Mouse (Mus musculus) limb, embryonic 14.5 days (tissue): ENCODE measurements around the gene Fgfr2. TPM values are rescaled to one million over a fixed set of nuclear protein-coding genes. Genes with fewer than 3 reads are reported as not detected.

Experiments
- ATAC-seq: fragments of 200-750 bp; cut with Nextera tagmentation; 2 replicates; pipeline ENCODE4 v1.8.0; 2017; ENCODE audit warnings: low read depth, moderate number of reproducible peaks, moderate TSS enrichment; ENCODE audit not compliant: low FRiP score
- DNase-seq: peaks from one replicate; pipeline ENCODE4 v3.0.0-alpha.2; 2015; ENCODE audit warnings: low spot score
- H3K27ac ChIP-seq: fragments of 300-500 bp; sonication (generic); replicated peaks from 2 replicates; pipeline ENCODE4 v1.5.1; 2014; ENCODE audit warnings: low read depth, mild to moderate bottlenecking, low read length, moderate library complexity, mixed read lengths
- H3K27me3 ChIP-seq: fragments of 300-500 bp; sonication (generic); 2 replicates; pipeline ENCODE4 v1.6.1; 2014; ENCODE audit warnings: low read length, mixed read lengths; ENCODE audit not compliant: control insufficient read depth, insufficient read depth
- H3K36me3 ChIP-seq: fragments of 300-500 bp; sonication (generic); 2 replicates; pipeline ENCODE4 v1.6.1; 2014; ENCODE audit warnings: mild to moderate bottlenecking, low read length, moderate library complexity, mixed read lengths; ENCODE audit not compliant: control insufficient read depth, insufficient read depth
- H3K4me1 ChIP-seq: fragments of 300-500 bp; sonication (generic); 2 replicates; pipeline ENCODE4 v1.6.1; 2014; ENCODE audit warnings: antibody characterized with exemption, low read length, mixed read lengths; ENCODE audit not compliant: control insufficient read depth, insufficient read depth
- H3K4me2 ChIP-seq: fragments of 300-500 bp; sonication (generic); replicated peaks from 2 replicates; pipeline ENCODE4 v1.6.1; 2014; ENCODE audit warnings: low read depth, mild to moderate bottlenecking, low read length, moderate library complexity; ENCODE audit not compliant: severe bottlenecking
- H3K4me3 ChIP-seq: fragments of 300-500 bp; sonication (generic); replicated peaks from 2 replicates; pipeline ENCODE4 v1.5.1; 2014; ENCODE audit warnings: low read length
- H3K9ac ChIP-seq: fragments of 300-500 bp; sonication (generic); 2 replicates; pipeline ENCODE4 v1.6.1; 2014; ENCODE audit warnings: mild to moderate bottlenecking, low read depth, low read length, moderate library complexity; ENCODE audit not compliant: severe bottlenecking
- H3K9me3 ChIP-seq: fragments of 300-500 bp; sonication (generic); 2 replicates; pipeline ENCODE4 v1.6.1; 2016; ENCODE audit warnings: low read length; ENCODE audit not compliant: control insufficient read depth
- POLR2A ChIP-seq: fragments of 200-500 bp; IDR thresholded peaks from 2 replicates; pipeline ENCODE4 v1.8.0; 2012; ENCODE audit warnings: inconsistent platforms, mild to moderate bottlenecking, moderate library complexity, borderline replicate concordance; ENCODE audit not compliant: insufficient read depth, insufficient read length; ENCODE audit errors: extremely low read depth
- WGBS: fragments of 180-500 bp; shearing (Covaris S2); extraction: QIAGEN DNeasy Blood & Tissue Kit; methylation state at CpG from one replicate; pipeline ENCODE4 v1.1.7; 2014; 5-methylcytosine and 5-hydroxymethylcytosine counted together
- polyA plus RNA-seq, 2 experiments: library from polyadenylated mRNA; depleted of rRNA in 1 of 2; stranded (reverse) in 1 of 2; unstranded in 1 of 2; fragments of >200 nt; fragmentation: Nextera tagmentation in 1 of 2; extraction: Ambion mirVana in 1 of 2; gene quantifications; 2 replicates each; pipeline versions ENCODE4 v1.2.1 to v1.2.3; 2012 to 2014

Gene Fgfr2
- polyA plus RNA-seq, 2 experiments = 131 to 133 TPM

DNA sequence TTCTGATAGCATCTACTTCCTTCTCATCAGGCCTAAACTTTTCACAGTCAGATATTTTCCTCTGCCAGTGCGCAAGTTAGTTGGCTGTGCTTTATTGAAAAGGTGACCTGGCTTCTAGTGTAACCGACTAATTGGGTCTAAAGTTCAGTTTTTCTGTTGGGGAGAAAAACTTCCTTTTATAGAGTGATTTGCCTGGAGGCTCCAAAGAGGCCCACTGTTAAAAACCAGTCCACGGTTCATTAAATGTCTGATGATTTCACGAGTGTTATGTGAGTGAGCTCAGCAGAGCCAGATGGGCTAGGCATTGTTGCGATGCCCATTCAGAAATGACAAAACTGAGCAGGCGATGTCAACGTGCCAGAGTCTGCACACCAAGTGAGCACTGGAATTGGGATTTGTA lies 2552.7 kb downstream of the Fgfr2 start:
- Histone ChIP-seq H3K4me1 (no peaks in the 10 kb centered on the region), H3K27ac (no peak overlapping the region), H3K9ac (no peak overlapping the region), H3K9me3 (no peaks in the 10 kb centered on the region), H3K27me3 (no peaks in the 10 kb centered on the region), H3K4me3 (no peak overlapping the region), H3K4me2 (no peak overlapping the region), H3K36me3 (no peaks in the 10 kb centered on the region)
- DNase-seq (no peak), ATAC-seq (no peak)
- WGBS = 34% methylated on average over 7 of the region's 7 CpGs
- TF ChIP-seq POLR2A = no peak

DNA sequence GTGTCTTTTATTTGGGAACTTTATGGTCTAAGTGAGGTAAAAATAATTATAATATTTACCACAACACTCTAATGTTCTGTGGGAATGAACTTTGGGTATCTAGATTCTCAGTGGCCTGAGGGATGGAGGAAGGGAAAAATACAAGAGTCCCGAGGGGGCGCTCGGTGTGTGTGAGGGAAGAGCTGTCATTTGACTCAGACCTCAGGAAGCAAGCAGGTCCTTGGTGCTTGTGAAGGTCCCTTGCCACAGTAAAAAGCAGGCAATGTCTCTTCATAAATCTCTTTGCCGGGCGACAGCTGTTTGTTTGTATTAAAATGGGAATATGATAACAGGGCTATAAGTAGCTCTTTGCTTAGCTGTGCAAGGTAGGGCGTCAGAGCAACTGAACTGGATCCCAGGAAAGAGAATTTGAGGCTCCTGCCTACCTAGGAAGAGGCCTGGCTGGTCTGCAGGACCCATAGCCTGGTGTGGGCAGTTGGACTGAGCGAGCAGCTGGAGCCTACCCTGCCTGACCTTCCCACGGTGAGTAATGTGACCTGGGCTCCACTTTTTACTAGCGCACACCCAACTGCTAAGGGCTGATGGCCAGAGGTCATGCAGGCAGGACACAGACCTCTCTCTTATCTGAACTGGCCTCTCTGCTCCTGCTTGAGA lies 2554.2 kb downstream of the Fgfr2 start:
- Histone ChIP-seq H3K9ac (no peak overlapping the region), H3K9me3 (no peaks in the 10 kb centered on the region), H3K4me2 (no peak overlapping the region), H3K36me3 (no peaks in the 10 kb centered on the region), H3K27ac (no peak overlapping the region), H3K4me3 (no peak overlapping the region), H3K4me1 (no peaks in the 10 kb centered on the region), H3K27me3 (no peaks in the 10 kb centered on the region)
- WGBS = 54% methylated on average over 9 of the region's 9 CpGs
- no peak for TF ChIP-seq POLR2A
- ATAC-seq (no peak), DNase-seq (no peak)

DNA sequence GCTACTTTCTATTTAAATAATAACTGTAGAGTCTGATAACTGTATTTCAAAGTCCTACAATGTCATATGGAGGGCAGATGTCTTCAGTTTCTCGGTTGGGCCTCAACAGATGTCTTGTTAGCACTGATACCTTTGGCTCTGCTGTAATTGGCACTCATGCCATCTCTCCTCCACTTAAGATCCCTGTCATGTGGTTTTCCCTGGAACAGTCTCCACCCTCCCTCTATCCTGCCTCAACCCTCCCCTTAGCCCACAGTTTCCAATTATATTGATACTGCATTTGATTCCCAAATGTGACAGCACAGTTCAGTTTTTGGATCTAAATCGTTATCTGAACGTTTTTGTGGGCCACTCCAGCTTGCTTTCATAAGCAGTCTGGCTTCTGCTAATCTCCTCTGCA lies 2558.6 kb downstream of the Fgfr2 start:
- Histone ChIP-seq H3K4me2 (no peak overlapping the region), H3K27ac (no peak overlapping the region), H3K4me1 (no peaks in the 10 kb centered on the region), H3K27me3 (no peaks in the 10 kb centered on the region), H3K9me3 (no peaks in the 10 kb centered on the region), H3K4me3 (no peak overlapping the region), H3K36me3 (no peaks in the 10 kb centered on the region), H3K9ac (no peak overlapping the region)
- no peak for ATAC-seq
- 52% methylated on average over 3 of the region's 3 CpGs for WGBS
- no peak for DNase-seq
- no peak for TF ChIP-seq POLR2A

DNA sequence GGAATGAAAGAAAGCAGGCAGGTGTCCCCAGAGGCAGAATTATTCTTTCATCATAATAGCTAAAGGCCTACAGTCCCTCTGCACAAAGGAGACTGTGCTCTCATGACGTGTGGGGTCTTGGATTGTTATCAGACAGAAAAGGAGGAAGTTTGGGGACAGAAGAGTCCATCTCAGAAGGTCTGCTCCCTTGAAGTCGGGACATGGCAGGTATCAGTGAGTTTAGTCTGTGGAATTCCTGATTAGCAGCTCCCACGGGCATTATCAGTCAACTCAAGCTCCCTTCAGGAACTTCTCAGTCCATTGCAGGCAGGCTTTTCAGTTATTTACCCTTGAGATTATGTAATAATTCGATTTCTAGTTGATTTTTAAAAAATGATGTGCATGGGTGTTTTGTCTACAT lies 2559.3 kb downstream of the Fgfr2 start:
- DNase-seq (no peak), ATAC-seq (no peak)
- H3K27me3 ChIP-seq = no peaks in the 10 kb centered on the region
- H3K36me3 ChIP-seq = no peaks in the 10 kb centered on the region
- H3K4me1 ChIP-seq = no peaks in the 10 kb centered on the region
- H3K4me2 ChIP-seq = no peak overlapping the region
- no peak overlapping the region for H3K4me3 ChIP-seq
- TF ChIP-seq POLR2A = no peak
- no peaks in the 10 kb centered on the region for H3K9me3 ChIP-seq
- H3K9ac ChIP-seq = no peak overlapping the region
- WGBS = 61% methylated on average over 4 of the region's 4 CpGs
- H3K27ac ChIP-seq = no peak overlapping the region

DNA sequence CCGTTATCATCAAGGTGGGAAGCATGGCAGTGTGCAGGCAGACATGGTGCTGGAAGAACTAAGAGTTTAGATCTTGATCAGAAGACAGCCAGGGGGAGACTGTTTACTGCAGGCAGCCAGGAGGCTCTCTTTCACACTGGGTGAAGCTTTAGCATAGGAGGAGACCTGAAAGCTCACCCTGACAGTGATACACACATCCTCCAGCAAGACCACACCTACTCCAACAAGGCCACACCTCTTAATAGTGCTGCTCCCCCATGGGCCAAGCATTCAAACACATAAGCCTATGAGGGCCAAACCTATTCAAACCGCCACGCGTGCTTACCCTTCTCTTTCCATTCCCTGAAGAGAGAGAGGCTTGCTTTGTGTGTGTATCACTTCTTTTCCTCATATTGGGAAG lies 2559.9 kb downstream of the Fgfr2 start:
- TF ChIP-seq POLR2A = no peak
- H3K36me3 ChIP-seq = no peaks in the 10 kb centered on the region
- H3K4me1 ChIP-seq = no peaks in the 10 kb centered on the region

DNA sequence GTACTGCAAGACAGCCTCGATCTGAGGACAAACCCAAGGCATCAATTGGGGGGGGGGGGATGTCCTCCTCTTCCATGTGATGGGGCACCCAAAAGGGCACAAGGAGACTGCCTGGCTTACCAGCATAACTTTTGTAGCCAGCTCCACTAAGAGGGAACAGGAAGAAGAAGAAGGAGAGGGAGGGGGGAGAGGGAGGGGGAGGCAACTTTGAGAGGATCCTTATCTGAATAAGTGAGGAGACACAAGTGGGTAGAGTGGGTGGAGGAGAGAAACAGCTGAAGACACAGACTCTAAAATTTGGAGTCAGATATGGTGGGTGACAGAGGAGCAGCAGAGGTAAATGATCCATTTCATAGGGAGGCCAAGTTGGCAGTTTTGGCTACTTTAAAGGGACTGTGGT lies 2562.2 kb downstream of the Fgfr2 start:
- Histone ChIP-seq H3K4me1 (no peaks in the 10 kb centered on the region), H3K27ac (no peak overlapping the region), H3K9ac (no peak overlapping the region), H3K4me3 (no peak overlapping the region), H3K4me2 (no peak overlapping the region), H3K9me3 (no peaks in the 10 kb centered on the region), H3K27me3 (no peaks in the 10 kb centered on the region), H3K36me3 (no peaks in the 10 kb centered on the region)
- no peak for TF ChIP-seq POLR2A
- ATAC-seq = no peak
- no peak for DNase-seq
- 56% methylated on average over 1 of the region's 1 CpGs for WGBS

More for the DNA sequence above, 2559.9 kb downstream of the Fgfr2 start:
- whole genome bisulfite sequencing = 83% methylated on average over 4 of the region's 4 CpGs
- no peaks in the 10 kb centered on the region for H3K27me3 ChIP-seq
- no peak overlapping the region for H3K27ac ChIP-seq
- H3K9ac ChIP-seq = no peak overlapping the region
- no peak overlapping the region for H3K4me3 ChIP-seq
- H3K4me2 ChIP-seq = no peak overlapping the region
- H3K9me3 ChIP-seq = no peaks in the 10 kb centered on the region
- DNase-seq (no peak), ATAC-seq (no peak)
